Mouse (Mus musculus) layer of hippocampus, adult 6 months (tissue): Measurements from ENCODE around the gene Lin7b. TPM values are rescaled to one million over a fixed set of nuclear protein-coding genes. Genes with fewer than 3 reads are reported as not detected.

Experiments
- long read RNA-seq, 2 experiments: library from polyadenylated mRNA; unstranded; transcript quantifications; one replicate each; pipeline ENCODE4 v2.0.0; 2019 to 2020
- polyA plus RNA-seq: library from polyadenylated mRNA; unstranded; fragments of <200 nt; fragmentation: Nextera tagmentation; gene quantifications from 2 replicates; pipeline ENCODE4 v1.2.3, GENCODE M21; 2021

Lin7b gene
- polyA plus RNA-seq, result 214 and 221 TPM in 2 replicates
- long read RNA-seq, experiment 1, transcript Lin7b-201 (6 exons, 735 nt), result major isoform, 74 of 124 reads
- long read RNA-seq, experiment 1, partial matches to known transcripts, result 41 of 124 reads
- long read RNA-seq, experiment 1, other reads (novel, unspliced or antisense), result 7 of 124 reads
- long read RNA-seq, experiment 2, transcript Lin7b-201 (6 exons, 735 nt), result major isoform, 16 of 69 reads
- long read RNA-seq, experiment 2, partial matches to known transcripts, result 12 of 69 reads
- long read RNA-seq, experiment 2, other reads (novel, unspliced or antisense), result 41 of 69 reads

DNA sequence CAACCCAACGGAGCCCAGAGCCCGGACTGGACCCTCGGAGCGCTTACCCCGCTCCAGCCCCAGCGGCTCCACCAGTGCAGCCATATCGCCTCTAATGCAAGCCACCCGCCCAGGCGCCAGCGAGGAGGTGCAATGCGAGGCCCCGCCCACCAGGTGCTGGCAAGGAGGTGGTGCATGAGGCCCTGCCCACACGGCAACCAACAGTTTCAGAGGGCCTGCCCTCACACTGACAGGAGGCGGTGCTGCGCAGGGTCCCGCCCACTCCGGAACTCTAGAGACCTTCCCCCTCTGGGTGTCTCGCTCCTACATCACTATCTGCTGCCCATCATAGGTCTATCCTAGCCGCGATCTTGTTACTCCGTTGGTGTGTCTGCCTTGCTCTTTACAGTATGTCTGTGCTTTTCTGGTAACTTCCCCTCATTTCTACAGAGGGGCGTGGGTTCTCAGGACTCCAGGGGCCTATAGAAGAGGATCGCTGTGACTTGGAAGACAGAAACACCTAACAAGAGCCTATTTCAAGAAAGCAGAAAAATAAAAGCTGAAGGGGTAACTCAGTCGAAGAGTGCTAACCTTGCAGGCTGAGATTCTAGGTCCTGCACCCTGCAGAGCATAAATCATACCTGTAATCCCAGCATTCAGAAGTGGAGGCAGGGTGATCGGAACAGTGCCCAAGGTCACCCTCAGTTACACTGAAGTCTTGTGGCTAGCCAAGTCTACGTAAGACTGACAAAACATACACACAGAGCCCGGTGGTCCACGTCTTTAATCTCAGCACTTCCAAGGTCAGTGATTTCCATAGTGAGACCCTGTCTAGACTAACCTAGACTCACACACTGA, at the start of gene Lin7b:
Gene Lin7b (minus strand): TSS at position 109 of the 837 bp plus-strand sequence.

DNA sequence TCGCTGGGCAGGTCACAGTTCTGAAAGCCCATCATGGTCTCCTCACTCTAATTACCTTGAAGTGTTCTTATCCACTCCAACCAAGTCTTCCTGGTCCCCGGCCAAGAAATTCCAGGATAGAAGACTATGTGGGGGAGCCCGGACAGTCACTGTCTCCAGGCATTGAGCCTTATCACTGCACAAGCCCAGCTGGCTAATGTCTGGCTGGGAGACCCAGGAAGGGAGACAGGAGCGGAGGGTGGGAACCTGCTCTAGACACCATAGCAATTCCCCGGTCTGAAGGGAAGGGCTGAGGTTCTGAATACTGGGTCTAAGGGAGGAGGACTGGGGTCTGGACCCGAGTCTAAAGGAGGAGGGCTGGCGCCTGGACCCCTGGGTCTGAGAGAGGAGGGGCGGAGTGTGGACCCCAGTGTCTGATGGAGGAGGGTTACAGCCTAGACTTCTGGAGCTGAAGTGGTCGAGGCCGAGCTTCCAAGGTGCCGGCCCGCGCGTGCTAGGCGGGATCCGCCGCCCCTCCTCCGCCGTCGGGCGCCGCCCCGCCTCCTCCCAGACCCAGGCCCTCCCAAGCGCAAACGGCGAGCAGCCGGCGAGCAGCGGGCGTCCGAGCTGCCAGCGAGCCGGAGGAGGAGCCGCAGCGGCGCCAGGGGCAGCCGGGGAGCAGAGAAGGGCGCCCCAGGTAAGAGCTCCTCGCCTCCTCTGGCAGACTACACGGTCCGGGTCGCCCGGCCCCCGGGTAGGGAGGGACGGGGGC, 42.9 kb upstream of the Lin7b start, which contains the start of gene Ntf5:
Gene Ntf5 (plus strand): TSS at position 583 of the 751 bp plus-strand sequence.

DNA sequence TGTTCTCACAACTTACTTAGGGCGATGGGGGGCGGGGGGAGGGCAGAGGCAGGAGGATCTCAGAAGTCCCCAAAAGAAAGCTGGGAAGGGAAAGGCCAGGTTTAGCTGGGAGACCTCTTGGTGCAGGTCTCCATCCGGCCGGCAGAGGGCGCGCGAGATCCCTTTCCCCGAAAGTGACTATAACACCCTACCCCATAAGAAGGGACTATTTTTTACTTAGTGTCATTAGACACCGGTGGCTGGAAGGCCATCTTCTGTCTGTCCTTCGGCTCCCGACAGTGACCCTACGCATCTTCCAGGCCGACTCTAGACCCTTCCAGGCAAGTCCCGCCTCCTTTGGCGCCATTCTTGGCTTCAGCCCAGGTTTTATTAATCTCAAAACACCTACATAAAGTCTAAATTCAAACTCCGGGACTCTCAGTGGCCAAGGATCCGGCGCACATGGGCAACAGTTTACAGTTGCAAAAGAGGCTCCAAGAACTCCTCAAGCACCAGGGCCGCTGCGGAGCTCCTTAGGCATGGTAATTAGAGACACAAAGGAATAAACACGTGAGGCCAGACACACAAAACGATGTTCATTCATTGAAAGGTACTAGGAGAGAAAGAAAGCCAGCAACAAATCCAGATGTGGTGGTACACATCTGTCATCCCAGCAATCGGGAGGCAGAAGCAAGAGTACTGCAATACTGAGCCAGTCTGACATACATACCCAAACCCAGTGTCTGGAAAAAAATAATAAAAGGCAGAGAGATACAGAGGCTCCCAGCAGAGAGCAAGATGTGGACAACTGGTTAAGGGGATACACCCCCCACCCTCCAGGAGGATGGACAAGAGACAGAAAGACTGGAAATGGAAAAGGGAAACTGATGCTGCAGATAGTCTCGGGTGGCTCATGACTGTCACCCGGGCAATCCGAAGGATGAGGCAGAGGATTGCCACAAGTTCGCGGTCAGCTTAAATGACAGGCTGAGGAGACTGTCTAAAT, 35.0 kb upstream of the Lin7b start, which contains the start of gene Kcna7:
Gene Kcna7 (plus strand): TSS at position 563 of the 985 bp plus-strand sequence.

DNA sequence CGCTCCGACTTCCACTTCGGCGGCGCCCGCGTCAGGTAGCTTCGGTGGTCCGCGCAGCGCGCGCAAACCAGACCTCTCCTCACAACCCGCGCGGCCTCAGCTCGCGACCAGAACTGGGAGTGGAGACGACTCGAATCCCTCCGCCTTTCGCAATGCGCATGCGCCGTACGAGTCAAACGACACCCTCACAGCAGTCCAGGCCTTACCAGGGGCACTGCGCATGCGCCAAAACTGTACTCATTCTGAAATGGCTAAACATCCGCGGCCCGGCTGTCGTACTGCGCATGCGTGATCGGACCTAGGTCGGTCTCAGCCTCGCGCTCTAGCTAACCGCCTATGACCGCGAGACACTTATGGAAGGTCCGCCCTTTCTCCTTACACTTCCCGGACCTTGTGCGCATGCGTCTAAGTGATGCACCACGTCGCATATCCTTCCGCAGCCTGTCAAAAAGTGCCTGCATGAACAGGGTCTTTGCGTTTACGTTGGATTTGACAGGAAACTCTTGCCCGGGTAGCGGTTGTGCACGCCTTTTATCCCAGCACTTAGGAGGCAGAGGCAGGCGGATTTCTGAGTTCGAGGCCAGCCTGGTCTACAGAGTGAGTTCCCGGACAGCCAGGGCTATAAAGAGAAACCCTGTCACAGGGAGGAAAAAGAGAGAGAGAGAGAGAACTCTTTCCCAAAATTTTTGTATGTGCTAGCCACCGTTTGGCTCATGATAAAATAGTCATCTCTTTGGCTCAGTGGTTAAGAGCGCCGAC, 25.4 kb upstream of the Lin7b start, which contains the start of gene Snrnp70:
Gene Snrnp70 (minus strand): TSS at position 165 of the 759 bp plus-strand sequence.

DNA sequence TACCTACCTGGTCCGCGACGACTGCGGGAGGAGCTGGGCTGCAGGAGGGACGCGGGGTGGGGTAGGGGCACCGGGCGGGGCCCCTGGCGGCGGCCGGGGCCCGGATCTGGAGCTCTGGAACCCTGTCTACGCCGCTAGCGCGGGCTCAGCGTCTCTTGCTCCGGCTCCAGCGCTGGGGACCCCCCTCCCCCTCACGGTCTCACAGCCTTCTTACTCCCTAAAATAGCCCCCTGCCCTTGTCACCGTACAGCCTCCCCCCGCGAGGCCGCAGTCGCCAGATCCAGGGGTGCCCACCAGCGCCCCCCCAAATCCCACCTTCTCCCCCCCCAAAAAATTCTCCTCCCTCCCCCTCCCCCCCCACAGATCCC, 3.7 kb downstream of the Lin7b start, which contains the start of gene Ppfia3:
Gene Ppfia3 (minus strand): TSS at position 368 of the 368 bp plus-strand sequence.

DNA sequence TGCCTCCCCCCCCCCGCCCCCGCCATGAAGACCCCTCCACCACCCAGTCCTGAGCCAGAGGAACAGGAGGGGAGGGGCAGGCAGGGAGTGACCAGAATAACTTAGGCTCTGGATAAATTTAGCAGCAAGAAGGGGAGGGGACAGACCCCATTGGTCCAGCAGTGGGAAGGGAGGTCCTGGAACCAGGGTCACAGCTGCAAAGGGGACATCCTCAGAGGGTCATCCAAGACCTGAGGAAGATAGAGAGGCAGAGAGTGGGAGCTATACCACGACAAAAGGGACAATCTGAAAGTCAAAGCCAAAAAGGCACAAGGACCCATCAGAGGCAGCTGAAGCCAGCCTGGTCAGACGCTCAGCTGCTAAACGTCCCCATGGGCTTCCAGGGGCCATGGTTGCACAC, 35.3 kb downstream of the Lin7b start, which contains the start of gene Hrc:
Gene Hrc (plus strand): TSS at position 235 of the 400 bp plus-strand sequence.

DNA sequence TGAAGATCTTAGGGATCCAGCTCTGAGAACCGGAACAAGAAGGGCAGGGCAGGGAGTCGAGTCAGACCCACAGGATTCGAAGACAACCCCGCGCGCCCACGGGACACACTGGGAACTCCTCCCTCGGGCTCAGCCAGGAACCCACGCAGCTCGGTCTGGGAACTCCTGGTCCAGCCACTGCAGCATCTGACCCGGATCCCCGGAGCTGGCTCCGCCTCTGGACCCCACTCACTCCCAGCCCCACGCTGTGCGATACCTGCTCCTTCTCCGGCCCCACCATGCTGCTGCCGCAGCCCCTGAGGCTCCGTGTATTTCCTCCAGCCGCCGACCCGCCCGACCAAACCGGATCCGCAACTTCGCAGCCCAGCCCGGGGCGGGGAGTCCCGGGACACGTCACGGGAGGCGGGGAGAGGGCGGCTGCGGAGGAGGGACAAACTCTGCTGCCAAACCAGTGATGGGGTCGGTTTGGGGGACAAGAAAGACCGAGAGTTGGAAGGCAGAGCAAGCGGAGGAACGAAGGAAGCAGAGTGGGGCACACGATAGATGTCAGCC, 36.9 kb downstream of the Lin7b start, which contains the start of gene Trpm4:
Gene Trpm4 (minus strand): TSS at position 350 of the 552 bp plus-strand sequence.

Other genes with a start within 250 kb of the Lin7b start
- 1,326 and 1,360 TPM in 2 replicates for gene Rps11, start 246.1 kb downstream of the Lin7b start, polyA plus RNA-seq
- 1,601 and 1,782 TPM in 2 replicates for gene Rpl13a, start 241.8 kb downstream of the Lin7b start, polyA plus RNA-seq
- not detected in 2 replicates for gene Gm45713, start 234.4 kb downstream of the Lin7b start, polyA plus RNA-seq
- gene Flt3l, start 234.2 kb downstream of the Lin7b start, polyA plus RNA-seq, result 0.68 and 1.4 TPM in 2 replicates
- 40.3 and 47.7 TPM in 2 replicates for gene Pih1d1, start 216.3 kb downstream of the Lin7b start, polyA plus RNA-seq
- gene Aldh16a1, start 216.0 kb downstream of the Lin7b start, polyA plus RNA-seq, result 4.6 and 5.2 TPM in 2 replicates
- gene Slc17a7, start 206.6 kb downstream of the Lin7b start, polyA plus RNA-seq, result 52.3 and 68.3 TPM in 2 replicates
- not detected in 2 replicates for gene Gfy, start 191.0 kb downstream of the Lin7b start, polyA plus RNA-seq
- gene Pth2, start 189.6 kb downstream of the Lin7b start, polyA plus RNA-seq, result not detected in 2 replicates
- gene Ccdc155, start 165.7 kb downstream of the Lin7b start, polyA plus RNA-seq, result 1.2 and 1.4 TPM in 2 replicates
- gene Dkkl1, start 158.4 kb downstream of the Lin7b start, polyA plus RNA-seq, result 5.1 and 7.3 TPM in 2 replicates
- gene Tead2, start 154.8 kb downstream of the Lin7b start, polyA plus RNA-seq, result 0.51 and 0.59 TPM in 2 replicates
- 11.8 and 14.4 TPM in 2 replicates for gene Cd37, start 131.5 kb downstream of the Lin7b start, polyA plus RNA-seq
- gene Slc6a16, start 129.5 kb downstream of the Lin7b start, polyA plus RNA-seq, result 1.1 and 1.2 TPM in 2 replicates
- not detected in 2 replicates for gene Slc6a21, start 93.1 kb downstream of the Lin7b start, polyA plus RNA-seq
- 10.1 and 12.4 TPM in 2 replicates for gene Trpm4, start 36.8 kb downstream of the Lin7b start, polyA plus RNA-seq
- not detected in 2 replicates for gene Hrc, start 35.3 kb downstream of the Lin7b start, polyA plus RNA-seq
- 8.7 and 11.6 TPM in 2 replicates for gene Ppfia3, start 3.6 kb downstream of the Lin7b start, polyA plus RNA-seq
- gene Snrnp70, start 25.2 kb upstream of the Lin7b start, polyA plus RNA-seq, result 32.6 and 45.3 TPM in 2 replicates
- gene Kcna7, start 35.1 kb upstream of the Lin7b start, polyA plus RNA-seq, result not detected in 2 replicates
- 0.11 and 0.30 TPM in 2 replicates for gene Ntf5, start 43.1 kb upstream of the Lin7b start, polyA plus RNA-seq
- 1.1 TPM in 1 of 2 replicates, not detected in the other for gene Lhb, start 50.2 kb upstream of the Lin7b start, polyA plus RNA-seq
- 7.9 and 10.1 TPM in 2 replicates for gene Gys1, start 64.3 kb upstream of the Lin7b start, polyA plus RNA-seq
- gene Ruvbl2, start 67.5 kb upstream of the Lin7b start, polyA plus RNA-seq, result 50.0 and 53.1 TPM in 2 replicates
- gene Ftl1, start 89.3 kb upstream of the Lin7b start, polyA plus RNA-seq, result 1,695 and 1,748 TPM in 2 replicates
- gene Bax, start 96.3 kb upstream of the Lin7b start, polyA plus RNA-seq, result 86.7 and 94.4 TPM in 2 replicates
- 0.13 and 0.14 TPM in 2 replicates for gene Tulp2, start 111.3 kb upstream of the Lin7b start, polyA plus RNA-seq
- not detected in 2 replicates for gene Gm45808, start 116.2 kb upstream of the Lin7b start, polyA plus RNA-seq
- 2.6 and 3.5 TPM in 2 replicates for gene Dhdh, start 118.2 kb upstream of the Lin7b start, polyA plus RNA-seq
- gene Nucb1, start 139.8 kb upstream of the Lin7b start, polyA plus RNA-seq, result 74.5 and 76.8 TPM in 2 replicates
- 17.6 and 18.2 TPM in 2 replicates for gene Ppp1r15a, start 155.7 kb upstream of the Lin7b start, polyA plus RNA-seq
- gene Plekha4, start 155.7 kb upstream of the Lin7b start, polyA plus RNA-seq, result 0.67 and 1.7 TPM in 2 replicates
- 0.43 TPM in 1 of 2 replicates, not detected in the other for gene Hsd17b14, start 184.3 kb upstream of the Lin7b start, polyA plus RNA-seq
- 7.0 and 8.5 TPM in 2 replicates for gene Bcat2, start 199.6 kb upstream of the Lin7b start, polyA plus RNA-seq
- not detected in 2 replicates for gene Fgf21, start 244.9 kb upstream of the Lin7b start, polyA plus RNA-seq
- gene Fut1, start 246.7 kb upstream of the Lin7b start, polyA plus RNA-seq, result 0.08 TPM in 1 of 2 replicates, not detected in the other